Mouse (Mus musculus): ENCODE measurements around the gene B4galnt2.

DNA sequence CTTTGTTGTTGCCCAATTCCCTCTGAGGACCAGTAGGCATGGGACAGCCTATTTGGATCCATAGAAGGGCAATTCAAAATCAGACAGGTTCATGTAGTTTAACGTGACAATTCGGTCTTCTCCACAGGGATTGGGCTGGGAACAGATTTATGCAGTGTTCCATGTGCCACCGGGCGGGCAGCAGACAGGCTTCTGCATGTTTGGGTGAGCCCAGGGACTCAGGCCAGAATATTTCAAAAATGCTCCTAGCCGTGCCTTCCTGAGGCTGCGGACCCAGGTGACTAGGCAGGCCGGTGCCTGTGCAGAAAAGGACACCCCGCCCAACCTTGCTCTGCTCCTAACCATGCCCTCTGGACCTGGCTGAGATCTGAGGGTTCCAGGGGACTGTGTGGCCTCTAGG lies 95.6 kb downstream of the B4galnt2 start:
- no peak for TF ChIP-seq CTCF (IDR thresholded peaks at IDR 0.05; ENCODE audit: control insufficient read depth, insufficient read depth, low read length)
- TF ChIP-seq POLR2A (IDR thresholded peaks at IDR 0.05; ENCODE audit: borderline replicate concordance, control insufficient read depth, low read depth, low read length): no peak

Measured in bone marrow, adult 2 months (tissue).